Mouse (Mus musculus): ENCODE measurements around the gene Usp7. TPM values are rescaled to one million over a fixed set of nuclear protein-coding genes. Genes with fewer than 3 reads are reported as not detected.
A peak's percentile ranks its signal among the peaks of the same experiment; 100 is the strongest.

The Usp7 gene
- total RNA-seq, 1 experiment from 2014 or later: 214 TPM

GRCm38 (mm10) chr16:8700586-8700985 is 91.5 kb downstream of the Usp7 start:
- ATAC-seq (replicated peaks in 1 of 2; ENCODE audit: insufficient read depth in 1 of 2, low FRiP score in 2 of 2, low TSS enrichment in 1 of 2, low read depth in 1 of 2, poor library complexity in 2 of 2, severe bottlenecking in 2 of 2): no peak

- ATAC-seq (replicated peaks in 1 of 2; ENCODE audit: insufficient read depth in 1 of 2, low FRiP score in 2 of 2, low TSS enrichment in 1 of 2, low read depth in 1 of 2, poor library complexity in 2 of 2, severe bottlenecking in 2 of 2): no peak
These were observed 92.6 kb downstream of the Usp7 start for GRCm38 (mm10) chr16:8699556-8699955.

GRCm38 (mm10) chr16:8691206-8691605 is 100.9 kb downstream of the Usp7 start:
- no peak for ATAC-seq (replicated peaks in 1 of 2; ENCODE audit: insufficient read depth in 1 of 2, low FRiP score in 2 of 2, low TSS enrichment in 1 of 2, low read depth in 1 of 2, poor library complexity in 2 of 2, severe bottlenecking in 2 of 2)

GRCm38 (mm10) chr16:8689979-8690656 is 102.0 kb downstream of the Usp7 start:
- ATAC-seq (replicated peaks in 1 of 2; ENCODE audit: insufficient read depth in 1 of 2, low FRiP score in 2 of 2, low TSS enrichment in 1 of 2, low read depth in 1 of 2, poor library complexity in 2 of 2, severe bottlenecking in 2 of 2): no peak

- ATAC-seq (replicated peaks in 1 of 2; ENCODE audit: insufficient read depth in 1 of 2, low FRiP score in 2 of 2, low TSS enrichment in 1 of 2, low read depth in 1 of 2, poor library complexity in 2 of 2, severe bottlenecking in 2 of 2): no peak
These were observed 104.5 kb downstream of the Usp7 start for GRCm38 (mm10) chr16:8687559-8688112.

- ATAC-seq (replicated peaks in 1 of 2; ENCODE audit: insufficient read depth in 1 of 2, low FRiP score in 2 of 2, low TSS enrichment in 1 of 2, low read depth in 1 of 2, poor library complexity in 2 of 2, severe bottlenecking in 2 of 2): peak in 1 of 2 experiments; percentile 2; a peak in 1 of 4 replicates
These were observed 105.1 kb downstream of the Usp7 start for GRCm38 (mm10) chr16:8686871-8687535.

- ATAC-seq (replicated peaks in 1 of 2; ENCODE audit: insufficient read depth in 1 of 2, low FRiP score in 2 of 2, low TSS enrichment in 1 of 2, low read depth in 1 of 2, poor library complexity in 2 of 2, severe bottlenecking in 2 of 2): peak; percentile 74 to 85
These were observed 105.8 kb downstream of the Usp7 start for GRCm38 (mm10) chr16:8686121-8686870.

GRCm38 (mm10) chr16:8685087-8685486 is 107.0 kb downstream of the Usp7 start:
- ATAC-seq (replicated peaks in 1 of 2; ENCODE audit: insufficient read depth in 1 of 2, low FRiP score in 2 of 2, low TSS enrichment in 1 of 2, low read depth in 1 of 2, poor library complexity in 2 of 2, severe bottlenecking in 2 of 2): no peak

GRCm38 (mm10) chr16:8680470-8680869 is 111.6 kb downstream of the Usp7 start, which contains the start of gene Gm5767:
Gene Gm5767, plus strand, starts transcription at chr16:8680770.
- ATAC-seq (replicated peaks in 1 of 2; ENCODE audit: insufficient read depth in 1 of 2, low FRiP score in 2 of 2, low TSS enrichment in 1 of 2, low read depth in 1 of 2, poor library complexity in 2 of 2, severe bottlenecking in 2 of 2): no peak

GRCm38 (mm10) chr16:8679780-8680179 is 112.3 kb downstream of the Usp7 start:
- ATAC-seq (replicated peaks in 1 of 2; ENCODE audit: insufficient read depth in 1 of 2, low FRiP score in 2 of 2, low TSS enrichment in 1 of 2, low read depth in 1 of 2, poor library complexity in 2 of 2, severe bottlenecking in 2 of 2): no peak

- ATAC-seq (replicated peaks in 1 of 2; ENCODE audit: insufficient read depth in 1 of 2, low FRiP score in 2 of 2, low TSS enrichment in 1 of 2, low read depth in 1 of 2, poor library complexity in 2 of 2, severe bottlenecking in 2 of 2): no peak
These were observed 113.4 kb downstream of the Usp7 start for GRCm38 (mm10) chr16:8678676-8679075.

GRCm38 (mm10) chr16:8678035-8678434 is 114.1 kb downstream of the Usp7 start:
- no peak for ATAC-seq (replicated peaks in 1 of 2; ENCODE audit: insufficient read depth in 1 of 2, low FRiP score in 2 of 2, low TSS enrichment in 1 of 2, low read depth in 1 of 2, poor library complexity in 2 of 2, severe bottlenecking in 2 of 2)

GRCm38 (mm10) chr16:8676800-8677199 is 115.3 kb downstream of the Usp7 start:
- peak in 1 of 2 experiments; percentile 43; a peak in 2 of 4 replicates for ATAC-seq (replicated peaks in 1 of 2; ENCODE audit: insufficient read depth in 1 of 2, low FRiP score in 2 of 2, low TSS enrichment in 1 of 2, low read depth in 1 of 2, poor library complexity in 2 of 2, severe bottlenecking in 2 of 2)

GRCm38 (mm10) chr16:8676228-8676627 is 115.9 kb downstream of the Usp7 start:
- no peak for ATAC-seq (replicated peaks in 1 of 2; ENCODE audit: insufficient read depth in 1 of 2, low FRiP score in 2 of 2, low TSS enrichment in 1 of 2, low read depth in 1 of 2, poor library complexity in 2 of 2, severe bottlenecking in 2 of 2)

- no peak for ATAC-seq (replicated peaks in 1 of 2; ENCODE audit: insufficient read depth in 1 of 2, low FRiP score in 2 of 2, low TSS enrichment in 1 of 2, low read depth in 1 of 2, poor library complexity in 2 of 2, severe bottlenecking in 2 of 2)
These were observed 116.5 kb downstream of the Usp7 start for GRCm38 (mm10) chr16:8675559-8675958.

GRCm38 (mm10) chr16:8674165-8674564 is 117.9 kb downstream of the Usp7 start:
- ATAC-seq (replicated peaks in 1 of 2; ENCODE audit: insufficient read depth in 1 of 2, low FRiP score in 2 of 2, low TSS enrichment in 1 of 2, low read depth in 1 of 2, poor library complexity in 2 of 2, severe bottlenecking in 2 of 2): peak; percentile 54 to 67

- ATAC-seq (replicated peaks in 1 of 2; ENCODE audit: insufficient read depth in 1 of 2, low FRiP score in 2 of 2, low TSS enrichment in 1 of 2, low read depth in 1 of 2, poor library complexity in 2 of 2, severe bottlenecking in 2 of 2): no peak
These were observed 118.8 kb downstream of the Usp7 start for GRCm38 (mm10) chr16:8673343-8673742.

- no peak for ATAC-seq (replicated peaks in 1 of 2; ENCODE audit: insufficient read depth in 1 of 2, low FRiP score in 2 of 2, low TSS enrichment in 1 of 2, low read depth in 1 of 2, poor library complexity in 2 of 2, severe bottlenecking in 2 of 2)
These were observed 119.3 kb downstream of the Usp7 start for GRCm38 (mm10) chr16:8672811-8673210.
